Comparison of ENCODE assay signal across 7 mouse cellular contexts in the genomic region with DNA sequence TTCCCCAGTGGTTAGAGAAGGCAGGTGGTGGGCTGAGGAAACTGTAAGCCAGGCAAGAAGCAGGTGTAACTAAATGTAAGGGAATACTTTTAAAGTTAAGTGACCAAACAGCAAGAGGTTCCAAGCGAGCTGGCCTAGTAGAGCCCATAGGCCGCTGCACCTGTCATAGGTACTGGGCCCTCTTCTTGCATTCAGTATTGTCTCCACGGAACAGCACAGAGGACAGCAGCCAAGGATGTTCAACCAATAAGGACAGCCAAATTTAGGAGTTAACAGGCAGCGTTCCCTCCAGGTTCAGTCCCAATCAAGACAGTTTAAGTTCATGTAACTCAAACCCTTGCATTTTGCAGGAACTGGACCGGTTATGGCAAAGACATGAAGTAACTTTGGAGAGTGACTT. TPM values are rescaled to one million over a fixed set of nuclear protein-coding genes. Genes with fewer than 3 reads are reported as not detected.
DNase-seq lines count a peak whose midpoint lies in the region; ATAC-seq lines count a peak whose summit lies in the region.

No protein-coding gene starts in this region.

- DNase-seq in left cerebral cortex, postnatal 25 days (ENCODE audit: low spot score in 2 of 2) = no peak
- no peak for DNase-seq in frontal cortex, postnatal 10 days (ENCODE audit: low spot score in 2 of 2)

- intact Hi-C loops in left cerebral cortex, postnatal 25 days (cut with DNase I) = loop anchor here (5.0 kb wide), 1 partner anchor 214 kb away; no protein-coding TSS in a partner anchor

- H3K9me3 ChIP-seq in megakaryocyte, embryonic 14.5 days = peaks cover 6% of the 10 kb centered on the region
- 0 out of 2 replicates have a peak, but pooled peaks cover 5% of the 10 kb centered on the region for H3K9me3 ChIP-seq in forebrain, embryonic 12.5 days
- H3K9me3 ChIP-seq in limb, embryonic 13.5 days = peaks cover 6% of the 10 kb centered on the region; the same call in 1 of the 2 replicates
- H3K9me3 ChIP-seq in stomach, embryonic 14.5 days (ENCODE audit: control insufficient read depth, low read depth, low read length) = no peaks in the 10 kb centered on the region; the same call in 1 of the 2 replicates

- H3K9ac ChIP-seq in forebrain, embryonic 12.5 days = peak overlapping the region; percentile 96; the same call in 1 of the 2 replicates
- peak overlapping the region; percentile 98; the same call in 1 of the 2 replicates for H3K9ac ChIP-seq in limb, embryonic 13.5 days
- no peak overlapping the region; the same call in 1 of the 2 replicates for H3K9ac ChIP-seq in stomach, embryonic 14.5 days (replicated peaks; ENCODE audit: low read depth, low read length)

- peak overlapping the region; percentile 95 for H3K4me3 ChIP-seq in megakaryocyte, embryonic 14.5 days (replicated peaks)
- peak overlapping the region; percentile 92 for H3K4me3 ChIP-seq in forebrain, embryonic 12.5 days (replicated peaks)
- H3K4me3 ChIP-seq in limb, embryonic 13.5 days = peak overlapping the region; percentile 94
- H3K4me3 ChIP-seq in stomach, embryonic 14.5 days (ENCODE audit: low read depth, low read length) = peak overlapping the region; percentile 94

- H3K27me3 ChIP-seq in megakaryocyte, embryonic 14.5 days (replicated peaks) = no peaks in the 10 kb centered on the region
- H3K27me3 ChIP-seq in forebrain, embryonic 12.5 days = no peaks in the 10 kb centered on the region
- no peaks in the 10 kb centered on the region for H3K27me3 ChIP-seq in limb, embryonic 13.5 days
- no peaks in the 10 kb centered on the region for H3K27me3 ChIP-seq in stomach, embryonic 14.5 days (ENCODE audit: control insufficient read depth, insufficient read depth, low read length)

- peaks cover 44% of the 10 kb centered on the region for H3K4me1 ChIP-seq in megakaryocyte, embryonic 14.5 days
- peaks cover 7% of the 10 kb centered on the region for H3K4me1 ChIP-seq in forebrain, embryonic 12.5 days
- H3K4me1 ChIP-seq in limb, embryonic 13.5 days = peaks cover 28% of the 10 kb centered on the region
- peaks cover 18% of the 10 kb centered on the region for H3K4me1 ChIP-seq in stomach, embryonic 14.5 days (ENCODE audit: control insufficient read depth, insufficient read depth, low read length)

- no peak overlapping the region for H3K27ac ChIP-seq in forebrain, embryonic 12.5 days
- peak overlapping the region; percentile 28; the same call in 1 of the 2 replicates for H3K27ac ChIP-seq in limb, embryonic 13.5 days
- peak overlapping the region; percentile 90 for H3K27ac ChIP-seq in stomach, embryonic 14.5 days (ENCODE audit: low read length)

- H3K4me2 ChIP-seq in forebrain, embryonic 12.5 days = peak overlapping the region; percentile 79
- peak overlapping the region; percentile 86 for H3K4me2 ChIP-seq in limb, embryonic 13.5 days (replicated peaks)
- H3K4me2 ChIP-seq in stomach, embryonic 14.5 days (replicated peaks; ENCODE audit: low read depth, low read length) = peak overlapping the region; percentile 87

- ATAC-seq in megakaryocyte, adult 5-6 weeks (ENCODE audit: poor library complexity, severe bottlenecking) = no peak
- ATAC-seq in forebrain, embryonic 12.5 days (ENCODE audit: low FRiP score) = no peak
- no peak for ATAC-seq in limb, embryonic 13.5 days (ENCODE audit: low FRiP score, low read depth)
- no peak for ATAC-seq in stomach, embryonic 14.5 days (ENCODE audit: insufficient number of reproducible peaks, insufficient read depth, low FRiP score, low read depth)

- H3K36me3 ChIP-seq in megakaryocyte, embryonic 14.5 days (replicated peaks; ENCODE audit: low read length) = peaks cover 39% of the 10 kb centered on the region
- no peaks in the 10 kb centered on the region for H3K36me3 ChIP-seq in forebrain, embryonic 12.5 days (replicated peaks)
- 0 out of 2 replicates have a peak, but pooled peaks cover 3% of the 10 kb centered on the region for H3K36me3 ChIP-seq in limb, embryonic 13.5 days
- no peaks in the 10 kb centered on the region for H3K36me3 ChIP-seq in stomach, embryonic 14.5 days (ENCODE audit: control insufficient read depth, insufficient read depth, low read length)

- WGBS in forebrain, embryonic 12.5 days = 23% methylated on average over 5 of the region's 5 CpGs
- 39% methylated on average over 5 of the region's 5 CpGs for WGBS in limb, embryonic 13.5 days
- WGBS in stomach, embryonic 14.5 days = 43% methylated on average over 5 of the region's 5 CpGs

RNA-seq across cellular contexts. Expression of gene Irf2, which starts 0.9 kb away (rescaled TPM):
- 29.9 and 107 TPM in 2 replicates for polyA plus RNA-seq in megakaryocyte, embryonic 14.5 days (2012; ENCODE audit: insufficient read depth, low replicate concordance)
- total RNA-seq in megakaryocyte, adult 5-6 weeks (2015) = 152 and 154 TPM in 2 replicates
- 37.9 and 77.9 TPM in 2 replicates for total RNA-seq in megakaryocyte, adult 5-6 weeks (2017)
- 11.5 and 11.7 TPM in 2 replicates for polyA plus RNA-seq in forebrain, embryonic 12.5 days (2016; fragmentation: Nextera tagmentation; extraction: Ambion mirVana)
- polyA plus RNA-seq in limb, embryonic 13.5 days (2015; fragmentation: Nextera tagmentation; extraction: Ambion mirVana) = 15.8 and 19.6 TPM in 2 replicates
- 23.2 and 24.7 TPM in 2 replicates for polyA plus RNA-seq in stomach, embryonic 14.5 days (2014; fragmentation: Nextera tagmentation; extraction: Ambion mirVana)
- 10 to 100 TPM; 52.0 to 58.4 TPM for total RNA-seq in left cerebral cortex, postnatal 25 days (2021)
